Mouse (Mus musculus): ENCODE results near the gene Enpp7. TPM values are rescaled to one million over a fixed set of nuclear protein-coding genes. Genes with fewer than 3 reads are reported as not detected.

The Enpp7 gene
- total and polyA plus RNA-seq, 2 experiments from 2014 or later: not detected

GRCm38 (mm10) chr11:118974340-118974739, 13.6 kb upstream of the Enpp7 start:
- Histone ChIP-seq H3K4me2 (ENCODE audit: low read depth, low read length) (no peak overlapping the region), H3K9ac (replicated peaks; ENCODE audit: low read length) (no peak overlapping the region), H3K4me1 (ENCODE audit: insufficient read depth, low read length) (0 out of 2 replicates have a peak, but pooled peaks cover 6% of the 10 kb centered on the region), H3K9me3 (ENCODE audit: low read length) (no peaks in the 10 kb centered on the region), H3K27ac (no peak overlapping the region), H3K36me3 (ENCODE audit: insufficient read depth, low read length) (no peaks in the 10 kb centered on the region), H3K27me3 (ENCODE audit: insufficient read depth, low read length) (no peaks in the 10 kb centered on the region), H3K4me3 (ENCODE audit: low read length) (no peak overlapping the region)
- 90% methylated on average over 7 of the region's 7 CpGs for WGBS
- no peak for DNase-seq (ENCODE audit: low spot score)
- no peak for TF ChIP-seq CTCF (IDR thresholded peaks at IDR 0.05; ENCODE audit: low read depth)
- no peak for ATAC-seq

GRCm38 (mm10) chr11:118975427-118975826, 12.6 kb upstream of the Enpp7 start:
- Histone ChIP-seq H3K9ac (replicated peaks; ENCODE audit: low read length) (no peak overlapping the region), H3K4me3 (ENCODE audit: low read length) (no peak overlapping the region)

GRCm38 (mm10) chr11:118975917-118976316, 12.1 kb upstream of the Enpp7 start:
- TF ChIP-seq CTCF (IDR thresholded peaks at IDR 0.05; ENCODE audit: low read depth): no peak
- Histone ChIP-seq H3K9ac (replicated peaks; ENCODE audit: low read length) (no peak overlapping the region), H3K27me3 (ENCODE audit: insufficient read depth, low read length) (no peaks in the 10 kb centered on the region), H3K4me1 (ENCODE audit: insufficient read depth, low read length) (0 out of 2 replicates have a peak, but pooled peaks cover 6% of the 10 kb centered on the region), H3K27ac (no peak overlapping the region), H3K9me3 (ENCODE audit: low read length) (no peaks in the 10 kb centered on the region), H3K4me2 (ENCODE audit: low read depth, low read length) (peak overlapping the region; percentile 42), H3K4me3 (ENCODE audit: low read length) (no peak overlapping the region), H3K36me3 (ENCODE audit: insufficient read depth, low read length) (no peaks in the 10 kb centered on the region)
- ATAC-seq: 0 out of 2 replicates have a peak, but pooled peaks have one; percentile 3
- WGBS: 17% methylated on average over 12 of the region's 12 CpGs
- DNase-seq (ENCODE audit: low spot score): no peak

More at GRCm38 (mm10) chr11:118975427-118975826, 12.6 kb upstream of the Enpp7 start:
- Histone ChIP-seq H3K4me1 (ENCODE audit: insufficient read depth, low read length) (0 out of 2 replicates have a peak, but pooled peaks cover 6% of the 10 kb centered on the region), H3K27ac (no peak overlapping the region), H3K4me2 (ENCODE audit: low read depth, low read length) (peak overlapping the region; percentile 42), H3K9me3 (ENCODE audit: low read length) (no peaks in the 10 kb centered on the region), H3K27me3 (ENCODE audit: insufficient read depth, low read length) (no peaks in the 10 kb centered on the region), H3K36me3 (ENCODE audit: insufficient read depth, low read length) (no peaks in the 10 kb centered on the region)
- ATAC-seq (no peak), DNase-seq (ENCODE audit: low spot score) (peak; percentile 91)
- peak; percentile 92 for TF ChIP-seq CTCF (IDR thresholded peaks at IDR 0.05; ENCODE audit: low read depth)
- 2% methylated on average over 10 of the region's 10 CpGs for WGBS

GRCm38 (mm10) chr11:118980388-118980787, 7.6 kb upstream of the Enpp7 start:
- ATAC-seq: no peak
- TF ChIP-seq CTCF (IDR thresholded peaks at IDR 0.05; ENCODE audit: low read depth): no peak
- Histone ChIP-seq H3K4me1 (ENCODE audit: insufficient read depth, low read length) (no peaks in the 10 kb centered on the region), H3K4me3 (ENCODE audit: low read length) (no peak overlapping the region), H3K27me3 (ENCODE audit: insufficient read depth, low read length) (no peaks in the 10 kb centered on the region), H3K36me3 (ENCODE audit: insufficient read depth, low read length) (no peaks in the 10 kb centered on the region), H3K9me3 (ENCODE audit: low read length) (no peaks in the 10 kb centered on the region), H3K4me2 (ENCODE audit: low read depth, low read length) (no peak overlapping the region), H3K9ac (replicated peaks; ENCODE audit: low read length) (no peak overlapping the region), H3K27ac (no peak overlapping the region)
- 84% methylated on average over 2 of the region's 2 CpGs for WGBS
- no peak for DNase-seq (ENCODE audit: low spot score)

- Histone ChIP-seq H3K27ac (no peak overlapping the region), H3K4me1 (ENCODE audit: insufficient read depth, low read length) (no peaks in the 10 kb centered on the region), H3K4me3 (ENCODE audit: low read length) (no peak overlapping the region), H3K36me3 (ENCODE audit: insufficient read depth, low read length) (no peaks in the 10 kb centered on the region), H3K9me3 (ENCODE audit: low read length) (no peaks in the 10 kb centered on the region), H3K27me3 (ENCODE audit: insufficient read depth, low read length) (no peaks in the 10 kb centered on the region), H3K4me2 (ENCODE audit: low read depth, low read length) (no peak overlapping the region), H3K9ac (replicated peaks; ENCODE audit: low read length) (no peak overlapping the region)
- TF ChIP-seq CTCF (IDR thresholded peaks at IDR 0.05; ENCODE audit: low read depth): peak; percentile 17
- 64% methylated on average over 18 of the region's 18 CpGs for whole genome bisulfite sequencing
- ATAC-seq (no peak), DNase-seq (ENCODE audit: low spot score) (no peak)
Observed at GRCm38 (mm10) chr11:118981012-118981776, 6.8 kb upstream of the Enpp7 start.

- H3K9ac ChIP-seq (replicated peaks; ENCODE audit: low read length): no peak overlapping the region
- no peaks in the 10 kb centered on the region for H3K4me1 ChIP-seq (ENCODE audit: insufficient read depth, low read length)
- H3K4me3 ChIP-seq (ENCODE audit: low read length): no peak overlapping the region
- H3K4me2 ChIP-seq (ENCODE audit: low read depth, low read length): no peak overlapping the region
- TF ChIP-seq CTCF (IDR thresholded peaks at IDR 0.05; ENCODE audit: low read depth): no peak
- ATAC-seq: no peak
- no peaks in the 10 kb centered on the region for H3K36me3 ChIP-seq (ENCODE audit: insufficient read depth, low read length)
- WGBS: 63% methylated on average over 12 of the region's 12 CpGs
- no peaks in the 10 kb centered on the region for H3K27me3 ChIP-seq (ENCODE audit: insufficient read depth, low read length)
- H3K27ac ChIP-seq: no peak overlapping the region
- H3K9me3 ChIP-seq (ENCODE audit: low read length): no peaks in the 10 kb centered on the region
- no peak for DNase-seq (ENCODE audit: low spot score)
Observed at GRCm38 (mm10) chr11:118982593-118983113, 5.3 kb upstream of the Enpp7 start.

GRCm38 (mm10) chr11:118985571-118985970, 2.4 kb upstream of the Enpp7 start:
- TF ChIP-seq CTCF (IDR thresholded peaks at IDR 0.05; ENCODE audit: low read depth): no peak
- no peak for ATAC-seq
- no peaks in the 10 kb centered on the region for H3K4me1 ChIP-seq (ENCODE audit: insufficient read depth, low read length)

More at GRCm38 (mm10) chr11:118985571-118985970, 2.4 kb upstream of the Enpp7 start:
- H3K9ac ChIP-seq (replicated peaks; ENCODE audit: low read length): no peak overlapping the region
- H3K36me3 ChIP-seq (ENCODE audit: insufficient read depth, low read length): no peaks in the 10 kb centered on the region
- H3K4me2 ChIP-seq (ENCODE audit: low read depth, low read length): no peak overlapping the region
- 43% methylated on average over 5 of the region's 5 CpGs for WGBS
- H3K9me3 ChIP-seq (ENCODE audit: low read length): no peaks in the 10 kb centered on the region
- H3K27ac ChIP-seq: no peak overlapping the region
- DNase-seq (ENCODE audit: low spot score): no peak
- H3K27me3 ChIP-seq (ENCODE audit: insufficient read depth, low read length): no peaks in the 10 kb centered on the region
- no peak overlapping the region for H3K4me3 ChIP-seq (ENCODE audit: low read length)
